Comparison of ENCODE assay signal across 18 mouse cellular contexts in the genomic region with DNA sequence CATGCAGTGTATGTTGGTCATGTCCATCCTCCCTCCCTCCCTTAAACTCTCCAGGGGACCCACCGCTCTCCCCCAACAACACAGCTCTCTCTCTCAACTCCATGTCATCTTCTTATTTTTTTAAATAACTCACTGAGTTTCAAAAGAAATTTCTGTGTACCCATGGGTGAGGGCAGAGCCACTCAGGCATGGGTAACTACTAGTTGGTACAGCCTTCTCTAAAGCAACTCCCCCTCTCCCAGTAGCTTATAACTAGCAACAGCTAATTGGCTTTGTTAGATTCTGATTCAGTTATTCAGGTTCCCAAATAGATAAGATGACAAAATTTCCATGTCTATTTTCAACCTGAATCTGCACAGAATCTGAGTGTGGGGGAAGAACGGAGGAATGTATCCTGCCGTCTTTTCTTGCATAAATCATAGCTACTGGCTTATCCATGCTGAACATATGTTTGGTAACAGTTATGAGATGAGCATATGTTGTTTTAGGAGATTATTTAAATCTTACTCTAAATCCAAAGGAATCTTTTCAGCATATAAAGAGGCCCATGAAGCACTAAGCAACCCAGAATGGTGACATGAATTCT.
DNase-seq lines count a peak whose midpoint lies in the region.
"Had no signal": no experiment of that assay in that cellular context is flagged by ENCODE, and none has a peak within 500 bp of the region (broad histone marks: within the 10 kb centered on the region; RNA-seq: fewer than 3 reads in every experiment).

No protein-coding gene starts in this region.

- DNase-seq in frontal cortex, adult 2 months (ENCODE audit: extremely low spot score in 1 of 2, low spot score in 1 of 2), result peak; percentile 26 to 64
- DNase-seq in frontal cortex, postnatal 14 days (ENCODE audit: low spot score in 2 of 2), result no peak
- peak; percentile 15 to 55 for DNase-seq in left cerebral cortex, postnatal 14 days (ENCODE audit: low spot score in 2 of 2)
- DNase-seq in left cerebral cortex, postnatal 36 days (ENCODE audit: low spot score in 2 of 2), result no peak
- DNase-seq in brain, embryonic 18.5 days (ENCODE audit: low read depth, low spot score), result peak; percentile 37
- DNase-seq in left cerebral cortex, postnatal 25 days (ENCODE audit: low spot score in 2 of 2), result peak; percentile 22 to 81
- no peak for DNase-seq in kidney, postnatal 14 days
- DNase-seq: adrenal gland, adult 2 months; cerebellum, adult 2 months; cerebellum, postnatal 25 days; gastrocnemius, postnatal 25 days; heart, adult 18-20 months; heart, postnatal 14 days; kidney, postnatal 36 days; layer of hippocampus, postnatal 36 days; lung, adult 18-20 months; lung, postnatal 10 days; thymus, postnatal 25 days had no signal

- intact Hi-C loops in left cerebral cortex, postnatal 14 days (cut with DNase I), result no loop called here
- intact Hi-C loops in left cerebral cortex, postnatal 36 days (cut with DNase I), result no loop called here
- intact Hi-C loops in left cerebral cortex, postnatal 25 days (cut with DNase I), result loop anchor here (5.0 kb wide), 2 partner anchors 242 to 302 kb away; no protein-coding TSS in a partner anchor

Comparison
In these comparisons a context has a peak if more than half of its experiments do, and no peak if none do; other contexts are left out.
1. DNase-seq: peak in frontal cortex, adult 2 months (2 of 2), left cerebral cortex, postnatal 14 days (2 of 2), brain, embryonic 18.5 days (single experiment) and left cerebral cortex, postnatal 25 days (2 of 2); none in frontal cortex, postnatal 14 days (0 of 2), left cerebral cortex, postnatal 36 days (0 of 2) and kidney, postnatal 14 days (single experiment).